Comparison of ENCODE assay signal across 9 mouse cellular contexts in genomic region chr10:95622879-95623517, GRCm38 (mm10). TPM values are rescaled to one million over a fixed set of nuclear protein-coding genes. Genes with fewer than 3 reads are reported as not detected.
A peak's percentile ranks its signal among the peaks of the same experiment; 100 is the strongest.
DNase-seq lines count a peak whose midpoint lies in the region; ATAC-seq lines count a peak whose summit lies in the region.
"Had no signal": no experiment of that assay in that cellular context is flagged by ENCODE, and none has a peak within 500 bp of the region (broad histone marks: within the 10 kb centered on the region; RNA-seq: fewer than 3 reads in every experiment).

No protein-coding gene starts in this region.

- no peak overlapping the region for H3K4me3 ChIP-seq in hindbrain, embryonic 15.5 days
- no peak overlapping the region for H3K4me3 ChIP-seq in liver, embryonic 15.5 days (replicated peaks)

- H3K4me2 ChIP-seq in hindbrain, embryonic 15.5 days: no peak overlapping the region
- H3K4me2 ChIP-seq in liver, embryonic 15.5 days: no peak overlapping the region

- WGBS in hindbrain, embryonic 15.5 days: 18% methylated on average over 2 of the region's 2 CpGs
- WGBS in liver, embryonic 15.5 days (ENCODE audit: insufficient replicate concordance): 36% methylated on average over 2 of the region's 2 CpGs

- intact Hi-C loops in left cerebral cortex, postnatal 36 days (cut with DNase I): no loop called here
- intact Hi-C loops in gastrocnemius, postnatal 14 days (cut with DNase I; ENCODE audit: low total_unique reads): loop anchor here (5.0 kb wide), 1 partner anchor 46 kb away; no protein-coding TSS in a partner anchor

- ATAC-seq in hindbrain, embryonic 15.5 days (ENCODE audit: low FRiP score, low read depth): peak; percentile 65; the same call in 1 of the 2 replicates
- peak; percentile 73 for ATAC-seq in liver, embryonic 15.5 days (ENCODE audit: insufficient read depth)

- DNase-seq in cerebellum, adult 11-12 months: peak; percentile 4
- no peak for DNase-seq in cerebellum, adult 9-11 months
- peak; percentile 51 for DNase-seq in adipocyte (ENCODE audit: low spot score)
- no peak for DNase-seq in left cerebral cortex, postnatal 36 days (ENCODE audit: low spot score in 2 of 2)
- DNase-seq in gastrocnemius, postnatal 14 days: no peak
- no peak for DNase-seq in spleen, postnatal 36 days (ENCODE audit: low spot score in 2 of 2)

- peaks cover 16% of the 10 kb centered on the region for H3K4me1 ChIP-seq in hindbrain, embryonic 15.5 days (replicated peaks)
- peaks cover 9% of the 10 kb centered on the region for H3K4me1 ChIP-seq in liver, embryonic 15.5 days (replicated peaks)

- H3K9me3 ChIP-seq in hindbrain, embryonic 15.5 days: no peaks in the 10 kb centered on the region
- H3K9me3 ChIP-seq in liver, embryonic 15.5 days (replicated peaks): no peaks in the 10 kb centered on the region

- no peak overlapping the region for H3K9ac ChIP-seq in hindbrain, embryonic 15.5 days
- no peak overlapping the region for H3K9ac ChIP-seq in liver, embryonic 15.5 days

- H3K27me3 ChIP-seq in hindbrain, embryonic 15.5 days: no peaks in the 10 kb centered on the region
- H3K27me3 ChIP-seq in liver, embryonic 15.5 days: 0 out of 2 replicates have a peak, but pooled peaks cover 6% of the 10 kb centered on the region

- H3K36me3 ChIP-seq in hindbrain, embryonic 15.5 days: no peaks in the 10 kb centered on the region
- no peaks in the 10 kb centered on the region for H3K36me3 ChIP-seq in liver, embryonic 15.5 days (replicated peaks)

- no peak overlapping the region for H3K27ac ChIP-seq in hindbrain, embryonic 15.5 days (replicated peaks)
- peak overlapping the region; percentile 35 for H3K27ac ChIP-seq in liver, embryonic 15.5 days (replicated peaks)

RNA-seq across cellular contexts. Expression of gene Anapc15-ps, which starts 50.3 kb away (rescaled TPM):
- not detected in 2 replicates for polyA plus RNA-seq in hindbrain, embryonic 15.5 days (2015; fragmentation: Nextera tagmentation; extraction: Ambion mirVana)
- polyA plus RNA-seq in liver, embryonic 15.5 days (2015; fragmentation: Nextera tagmentation; extraction: Ambion mirVana): not detected in 2 replicates
- total RNA-seq in left cerebral cortex, postnatal 36 days (2021): not detected
- not detected for total RNA-seq in gastrocnemius, postnatal 14 days (2021)
- polyA plus RNA-seq: large intestine, adult 2 months had no signal

RNA-seq across cellular contexts. Expression of gene Nudt4, which starts 59.1 kb away (rescaled TPM):
- polyA plus RNA-seq in hindbrain, embryonic 15.5 days (2015; fragmentation: Nextera tagmentation; extraction: Ambion mirVana): 68.5 and 69.0 TPM in 2 replicates
- 85.3 and 87.5 TPM in 2 replicates for polyA plus RNA-seq in liver, embryonic 15.5 days (2015; fragmentation: Nextera tagmentation; extraction: Ambion mirVana)
- total RNA-seq in left cerebral cortex, postnatal 36 days (2021): 100 to 1,000 TPM; 133 to 170 TPM
- 100 to 1,000 TPM; 173 to 192 TPM for total RNA-seq in gastrocnemius, postnatal 14 days (2021)

Comparison
In these comparisons a context has a peak if more than half of its experiments do, and no peak if none do; other contexts are left out.
1. DNase-seq: peak in cerebellum, adult 11-12 months (single experiment) and adipocyte (single experiment); none in cerebellum, adult 9-11 months (single experiment), left cerebral cortex, postnatal 36 days (0 of 2), gastrocnemius, postnatal 14 days (single experiment) and spleen, postnatal 36 days (0 of 2).